Mouse (Mus musculus): ENCODE data around the gene Lias.
A peak's percentile ranks its signal among the peaks of the same experiment; 100 is the strongest.

Lias gene

DNA sequence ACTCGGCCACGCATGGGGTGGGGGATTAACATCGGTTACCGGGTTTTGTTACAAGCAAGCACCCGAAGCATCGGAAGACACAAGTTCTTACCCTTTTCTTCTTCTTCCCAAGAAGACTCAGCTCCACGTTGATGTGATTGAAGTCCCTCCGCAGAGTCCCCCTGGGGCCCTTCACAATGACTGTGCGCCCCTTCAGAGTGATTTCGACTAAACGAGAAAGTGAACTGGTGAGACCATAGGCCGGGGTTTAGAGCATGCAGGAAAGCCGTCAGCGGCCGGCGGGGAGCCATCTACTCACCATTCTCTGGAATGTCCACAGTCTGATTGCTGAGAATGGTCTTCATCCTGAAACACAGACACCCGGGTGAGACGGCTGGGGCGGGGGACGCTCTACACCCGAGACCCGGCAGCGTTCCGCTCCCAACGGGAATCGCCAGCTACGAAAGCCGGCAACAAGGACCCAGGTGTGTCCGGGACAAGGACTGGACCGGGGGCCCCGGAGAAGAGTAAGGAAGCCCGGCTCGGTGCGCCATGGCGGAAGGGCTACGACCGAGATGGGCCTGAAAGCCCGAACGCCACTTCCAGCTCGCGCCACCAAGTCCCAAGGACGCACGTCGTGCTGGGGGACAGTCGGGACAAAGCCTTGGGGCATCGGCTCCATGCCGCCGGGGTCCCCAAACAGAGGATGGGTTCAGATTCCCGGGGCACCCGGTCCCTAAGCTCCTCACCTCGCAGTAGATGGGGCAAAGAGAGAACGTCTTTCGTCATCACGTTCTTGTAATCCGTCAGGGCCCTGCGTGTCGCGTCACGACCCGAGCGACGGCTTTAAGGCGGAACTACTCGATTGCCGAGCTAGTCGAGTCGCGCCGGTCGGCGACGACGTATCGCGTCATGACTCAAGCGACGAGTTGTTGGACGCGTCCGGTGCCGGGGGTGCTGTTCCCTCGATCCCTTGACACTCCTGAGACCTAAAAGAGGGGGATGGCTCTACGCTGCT is at the start of gene Lias, which contains the start of gene Rpl9:
Gene Lias (plus strand): TSS at position 850 of the 997 bp plus-strand sequence.
Gene Rpl9 (minus strand): TSS at position 797 of the 997 bp plus-strand sequence.
- peak; percentile 99 to 100 for DNase-seq (ENCODE audit: low spot score in 2 of 2)

- no peak for DNase-seq (ENCODE audit: low spot score in 2 of 2)
These were observed 43.1 kb upstream of the Lias start, which contains the start of gene Klb for GRCm38 (mm10) chr5:65348168-65348567. Klb (plus strand) TSS chr5:65348314.

- DNase-seq (ENCODE audit: low spot score in 2 of 2): no peak
These were observed 40.8 kb upstream of the Lias start for GRCm38 (mm10) chr5:65350508-65350907.

GRCm38 (mm10) chr5:65354097-65354496 is 37.2 kb upstream of the Lias start:
- no peak for DNase-seq (ENCODE audit: low spot score in 2 of 2)

- no peak for DNase-seq (ENCODE audit: low spot score in 2 of 2)
These were observed 36.3 kb upstream of the Lias start for GRCm38 (mm10) chr5:65354985-65355384.

DNA sequence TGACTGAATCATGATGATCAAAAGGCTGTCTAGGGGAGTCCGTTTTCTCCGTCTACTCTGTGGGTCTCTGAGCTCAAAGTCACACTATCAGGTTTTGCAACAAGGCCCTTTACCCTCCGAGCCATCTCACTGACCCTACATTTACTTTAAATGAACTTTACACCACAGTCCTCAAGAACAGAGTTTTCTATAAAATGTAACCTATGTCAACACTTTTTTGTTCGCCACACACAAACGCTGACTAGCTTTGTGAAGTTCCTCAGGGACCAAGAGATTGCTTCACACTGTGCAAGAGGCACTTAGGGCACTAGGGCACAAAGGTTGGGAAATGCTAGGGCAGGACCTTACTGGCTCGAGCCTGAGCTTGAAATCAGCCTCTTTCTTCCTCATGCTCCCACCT is 34.4 kb upstream of the Lias start:
- DNase-seq (ENCODE audit: low spot score in 2 of 2): no peak

GRCm38 (mm10) chr5:65357771-65358170 is 33.5 kb upstream of the Lias start:
- no peak for DNase-seq (ENCODE audit: low spot score in 2 of 2)

GRCm38 (mm10) chr5:65367837-65368236 is 23.5 kb upstream of the Lias start:
- no peak for DNase-seq (ENCODE audit: low spot score in 2 of 2)

GRCm38 (mm10) chr5:65371551-65371950 is 19.7 kb upstream of the Lias start:
- no peak for DNase-seq (ENCODE audit: low spot score in 2 of 2)

GRCm38 (mm10) chr5:65374746-65375145 is 16.6 kb upstream of the Lias start:
- DNase-seq (ENCODE audit: low spot score in 2 of 2): no peak

- no peak for DNase-seq (ENCODE audit: low spot score in 2 of 2)
These were observed 5.6 kb upstream of the Lias start for GRCm38 (mm10) chr5:65385704-65386103.

DNA sequence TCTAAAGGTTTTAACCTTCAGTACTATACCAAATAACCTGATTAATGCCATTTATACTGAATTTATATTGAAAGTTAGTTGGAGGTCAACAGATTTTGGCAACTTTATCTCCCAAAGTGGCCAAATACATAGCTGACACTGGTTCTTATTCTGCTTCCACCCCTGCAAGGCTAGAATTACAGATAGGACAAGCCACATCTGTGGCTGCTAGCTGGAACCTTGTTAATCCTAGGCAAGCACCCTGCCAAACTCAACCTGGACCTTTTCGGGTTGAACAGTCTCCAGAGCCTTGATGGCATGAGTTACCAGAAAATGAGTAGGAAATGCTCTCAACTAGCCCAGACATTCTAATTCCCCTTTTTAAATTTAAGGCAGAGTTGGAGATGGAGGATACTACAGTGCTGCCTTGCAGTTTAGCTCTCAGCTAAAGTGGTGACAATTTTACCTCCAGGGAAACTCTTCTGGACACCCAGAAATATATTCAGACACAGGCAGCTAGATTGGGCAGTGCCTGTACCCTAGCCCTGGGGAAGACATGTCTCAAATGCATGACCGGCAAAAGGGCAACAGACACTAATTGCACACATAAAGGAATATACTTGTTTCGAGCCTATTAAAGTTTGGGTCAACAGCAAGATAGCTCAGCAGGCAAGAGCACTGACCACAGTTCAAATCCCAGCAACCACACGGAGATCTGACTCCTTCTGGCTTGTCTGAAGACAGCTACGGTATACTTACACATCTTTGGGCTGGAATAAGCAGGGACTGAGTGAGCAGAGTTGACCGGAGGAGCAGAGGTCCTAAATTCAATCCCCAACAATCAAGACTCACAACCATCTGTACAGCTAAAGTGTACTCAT is 4.1 kb upstream of the Lias start:
- DNase-seq (ENCODE audit: low spot score in 2 of 2): no peak

GRCm38 (mm10) chr5:65391753-65392152 is 456 bp downstream of the Lias start:
- DNase-seq (ENCODE audit: low spot score in 2 of 2): no peak

GRCm38 (mm10) chr5:65394425-65394824 is 3.1 kb downstream of the Lias start:
- DNase-seq (ENCODE audit: low spot score in 2 of 2): no peak

DNA sequence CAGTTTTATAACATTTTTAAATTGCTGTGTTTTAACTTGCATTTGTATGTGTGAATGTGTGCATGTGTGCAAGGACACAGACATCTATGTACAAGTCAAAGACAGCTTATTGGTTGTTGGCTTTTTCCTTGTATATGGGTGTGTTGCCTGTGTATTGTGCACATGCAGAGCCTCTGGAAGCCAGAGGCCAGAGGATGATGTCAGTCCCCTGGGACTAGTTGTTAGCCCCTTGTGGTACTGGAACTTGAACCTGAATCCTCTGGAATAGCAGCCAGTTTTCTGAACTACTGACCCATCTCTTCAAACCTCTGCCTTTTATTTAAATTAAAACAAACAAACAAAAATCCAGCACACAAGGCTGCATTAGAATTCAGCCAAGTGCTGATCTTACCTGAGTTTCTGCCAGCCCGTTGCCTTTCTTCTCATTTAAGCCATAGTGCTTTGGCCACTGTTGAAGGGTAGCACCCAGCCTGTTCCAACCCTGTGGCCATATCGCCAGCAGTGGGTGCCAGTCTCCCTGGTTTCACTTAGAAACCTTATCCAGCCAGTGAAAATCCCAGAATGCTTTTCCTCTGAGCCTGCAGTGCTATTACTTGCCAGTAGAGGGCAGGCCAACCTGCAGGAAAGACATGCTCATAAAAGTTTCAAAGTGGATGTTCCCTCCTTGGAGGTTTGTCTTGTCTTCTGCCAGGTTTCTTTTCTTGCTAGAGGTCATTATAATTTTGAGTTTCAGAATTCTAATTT is 10.1 kb downstream of the Lias start:
- peak; percentile 65 to 85 for DNase-seq (ENCODE audit: low spot score in 2 of 2)

DNA sequence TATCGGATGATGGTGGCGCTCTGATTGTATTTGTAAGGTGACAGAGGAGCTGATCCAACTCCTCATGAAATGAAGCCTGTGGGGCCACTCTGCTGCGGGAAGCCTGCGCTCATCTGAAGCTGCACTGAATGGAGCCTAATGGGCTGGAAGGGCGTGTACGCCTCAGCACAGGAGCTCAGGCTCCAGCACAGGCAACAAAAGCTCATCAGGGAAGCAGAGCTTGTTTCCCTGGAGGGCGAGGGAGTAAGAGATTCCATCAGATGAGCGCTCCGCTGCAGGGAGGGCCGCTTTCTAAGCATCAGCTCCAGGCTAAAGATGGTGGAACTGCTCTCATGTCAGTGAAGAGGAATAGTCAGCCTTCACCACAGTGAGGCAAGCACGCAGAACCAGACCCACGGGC is 16.7 kb downstream of the Lias start:
- DNase-seq (ENCODE audit: low spot score in 2 of 2): no peak

DNA sequence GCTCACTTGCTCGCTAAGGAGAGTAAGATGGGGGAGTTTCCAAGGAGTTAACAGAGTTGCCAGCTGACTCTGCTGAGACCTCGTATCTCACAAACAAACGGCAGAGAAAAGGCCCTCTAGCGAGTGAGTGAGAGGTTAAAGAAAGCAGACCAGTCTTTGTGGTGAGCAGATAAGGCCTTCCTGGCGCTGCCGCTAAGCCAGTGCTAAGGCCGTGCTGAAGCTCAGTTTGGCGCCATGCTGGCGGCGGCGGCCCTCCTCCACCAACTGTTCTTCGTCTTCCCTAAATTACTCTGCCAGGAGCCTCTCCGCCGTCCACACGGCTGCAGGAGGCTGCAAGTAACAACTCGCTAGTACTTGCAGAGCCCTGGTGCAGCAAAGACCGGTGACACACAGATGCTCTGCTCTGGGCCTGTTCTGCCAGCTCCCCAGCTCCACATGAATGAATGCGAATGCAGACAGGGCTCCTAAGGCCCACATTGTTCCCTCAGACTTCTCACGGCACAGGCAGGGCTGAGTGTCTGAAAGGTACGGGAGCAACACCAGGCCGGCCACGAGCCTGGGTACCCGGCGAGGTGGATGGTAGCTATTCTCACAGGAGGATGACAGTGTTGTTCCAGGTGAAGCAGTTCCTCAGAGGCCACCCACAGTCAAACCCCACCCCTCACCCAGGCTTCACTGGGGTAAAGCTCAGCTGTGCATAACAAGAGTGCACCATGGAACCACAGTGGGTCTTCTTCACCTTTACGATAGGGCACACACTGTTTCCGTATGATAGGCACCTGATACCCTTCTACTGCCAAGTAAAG is 24.6 kb downstream of the Lias start:
- peak; percentile 55 to 78 for DNase-seq (ENCODE audit: low spot score in 2 of 2)

GRCm38 (mm10) chr5:65419136-65419535 is 27.8 kb downstream of the Lias start:
- no peak for DNase-seq (ENCODE audit: low spot score in 2 of 2)

DNA sequence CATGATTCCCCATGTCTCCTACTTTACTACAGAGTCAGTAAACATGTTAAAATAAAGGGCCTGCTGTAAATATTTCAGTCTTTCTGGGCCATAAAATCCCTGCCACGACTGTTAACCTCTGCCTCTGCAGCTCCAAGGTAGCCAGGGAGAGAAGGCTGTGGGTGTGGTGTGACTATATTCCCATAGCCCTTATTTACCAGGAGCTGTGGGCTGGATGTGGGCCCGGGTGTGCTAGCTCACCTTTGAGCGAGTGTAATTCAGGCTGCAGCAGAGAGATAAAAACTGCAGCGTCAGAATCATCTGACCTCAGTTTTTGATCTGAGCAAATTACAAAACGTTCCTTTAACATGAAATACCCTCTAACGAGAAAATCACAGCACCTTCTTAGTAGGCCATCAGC is 29.5 kb downstream of the Lias start:
- no peak for DNase-seq (ENCODE audit: low spot score in 2 of 2)

- DNase-seq (ENCODE audit: low spot score in 2 of 2): no peak
These were observed 31.5 kb downstream of the Lias start for GRCm38 (mm10) chr5:65422803-65423202.

DNA sequence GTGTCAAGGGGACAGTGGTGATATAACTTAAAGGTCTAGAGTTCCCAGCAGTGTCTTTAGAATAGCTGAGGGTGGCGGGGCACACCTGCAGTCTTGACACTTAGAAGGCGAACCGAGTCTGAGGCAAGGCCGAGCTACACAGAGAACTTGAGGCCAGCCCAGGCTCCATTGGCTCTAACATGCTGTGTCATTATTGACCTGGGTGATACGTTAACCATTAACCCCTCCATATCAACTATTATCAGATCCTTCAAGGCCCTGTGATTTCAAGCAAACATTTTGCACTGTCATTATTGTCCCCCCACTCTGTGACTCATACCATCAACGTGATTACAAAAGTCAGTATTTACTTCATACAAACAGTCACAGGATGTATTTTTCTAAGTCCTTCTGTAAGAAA is 32.9 kb downstream of the Lias start:
- peak in 1 of 2 experiments; percentile 55 for DNase-seq (ENCODE audit: low spot score in 2 of 2)
